Mouse (Mus musculus) midbrain, embryonic 10.5 days (tissue): ENCODE results near the gene Ugt1a7c. TPM values are rescaled to one million over a fixed set of nuclear protein-coding genes. Genes with fewer than 3 reads are reported as not detected.
"Not testable (repeated sequence)": the region's sequence is repeated elsewhere in the genome, so short reads cannot be mapped to it uniquely, and the experiment has no call there.

Experiments used
- DNase-seq: peaks from one replicate; pipeline ENCODE4 v3.0.0-alpha.2; 2017; ENCODE audit warnings: low spot score
- H3K27ac ChIP-seq: fragments of 300-500 bp; sonication (generic); replicated peaks from 2 replicates; pipeline ENCODE4 v1.5.1; 2016; ENCODE audit warnings: mild to moderate bottlenecking
- H3K27me3 ChIP-seq: fragments of 300-500 bp; sonication (generic); 2 replicates; pipeline ENCODE4 v1.6.1; 2016; ENCODE audit warnings: low read depth, mild to moderate bottlenecking; ENCODE audit not compliant: poor library complexity, severe bottlenecking
- H3K36me3 ChIP-seq: fragments of 300-500 bp; sonication (generic); 2 replicates; pipeline ENCODE4 v1.6.1; 2016; ENCODE audit warnings: mild to moderate bottlenecking, moderate library complexity
- H3K4me1 ChIP-seq: fragments of 300-500 bp; sonication (generic); 2 replicates; pipeline ENCODE4 v1.6.1; 2016
- H3K4me3 ChIP-seq: fragments of 300-500 bp; sonication (generic); 2 replicates; pipeline ENCODE4 v1.5.1; 2016; ENCODE audit warnings: mild to moderate bottlenecking, moderate library complexity
- H3K9me3 ChIP-seq: fragments of 300-500 bp; sonication (generic); replicated peaks from 2 replicates; pipeline ENCODE4 v1.6.1; 2016; ENCODE audit warnings: mild to moderate bottlenecking
- WGBS: fragments of 180-500 bp; shearing (Covaris S2); methylation state at CpG from one replicate; pipeline ENCODE4 v1.1.7; 2016; 5-methylcytosine and 5-hydroxymethylcytosine counted together
- polyA plus RNA-seq: library from polyadenylated mRNA; unstranded; fragments of >200 nt; fragmentation: Nextera tagmentation; extraction: Ambion mirVana; gene quantifications from 2 replicates; pipeline ENCODE4 v1.2.1, GENCODE M21; 2016

Gene Ugt1a7c
- polyA plus RNA-seq, 1 experiment from 2014 or later = 0.56 TPM

GRCm38 (mm10) chr1:88223591-88223990 lies 128.7 kb downstream of the Ugt1a7c start:
- DNase-seq = peak; percentile 17
- H3K36me3 ChIP-seq = no peaks in the 10 kb centered on the region
- H3K9me3 ChIP-seq = peaks cover 34% of the 10 kb centered on the region
- H3K27me3 ChIP-seq = no peaks in the 10 kb centered on the region
- WGBS = 62% methylated on average over 1 of the region's 1 CpGs
- H3K4me3 ChIP-seq = no peak overlapping the region
- H3K4me1 ChIP-seq = no peaks in the 10 kb centered on the region
- H3K27ac ChIP-seq = no peak overlapping the region

DNA sequence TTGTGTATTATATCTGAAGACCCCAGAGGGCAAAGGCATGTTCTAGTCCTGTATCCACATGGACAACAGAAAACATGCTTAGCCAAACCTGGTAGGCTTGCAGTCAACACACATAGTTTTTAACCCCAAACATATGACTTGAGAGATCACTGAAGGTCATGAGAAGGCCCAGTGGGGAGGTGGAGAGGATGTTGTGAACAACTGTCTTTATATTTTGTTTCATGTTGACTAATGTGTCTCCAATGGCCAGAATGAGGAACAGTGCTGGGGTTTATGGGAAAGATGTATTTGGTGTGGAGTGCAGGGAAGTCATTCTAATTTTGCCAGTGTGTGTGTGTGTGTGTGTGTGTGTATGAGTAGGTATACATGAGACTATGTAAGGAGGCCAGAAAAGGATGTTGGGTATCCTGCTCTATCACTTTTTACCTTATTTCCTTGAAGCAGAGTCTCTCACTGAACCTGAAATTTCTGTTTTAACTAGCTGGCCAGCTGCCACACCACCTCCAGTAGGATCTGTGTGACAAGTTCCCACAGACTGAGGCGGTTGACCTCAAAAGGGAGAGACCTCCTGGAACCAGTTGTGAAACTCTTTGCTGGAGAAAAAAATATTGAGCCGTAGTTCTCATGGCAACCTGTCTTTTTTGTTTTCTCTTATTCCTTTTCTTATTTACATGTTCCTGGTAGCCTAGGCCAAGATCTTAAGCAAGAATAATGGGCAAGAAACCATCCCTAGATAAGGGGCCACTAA lies 129.3 kb downstream of the Ugt1a7c start:
- no peaks in the 10 kb centered on the region for H3K4me1 ChIP-seq
- peak; percentile 16 for DNase-seq

DNA sequence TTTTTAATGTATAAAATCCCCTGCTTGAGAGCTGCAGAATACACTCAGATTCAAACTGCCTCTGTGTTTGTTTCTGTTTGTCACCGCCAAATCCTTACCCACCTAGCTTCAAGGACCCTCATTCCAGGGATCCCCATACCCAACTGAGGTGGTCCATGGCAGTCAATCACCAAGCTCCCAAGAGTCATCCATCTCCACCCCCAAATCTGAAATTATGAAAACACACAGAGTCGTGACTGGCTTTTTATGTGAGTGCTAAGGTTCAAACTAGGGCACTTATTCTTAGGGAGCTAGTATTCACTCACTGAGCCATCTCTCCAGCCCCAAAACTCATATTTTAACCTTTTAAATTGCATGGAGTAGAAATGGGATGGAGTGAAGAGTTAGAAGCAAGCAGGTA lies 130.4 kb downstream of the Ugt1a7c start:
- H3K36me3 ChIP-seq, H3K27me3 ChIP-seq, H3K27ac ChIP-seq, H3K4me3 ChIP-seq, H3K4me1 ChIP-seq: not testable (repeated sequence)
- peak; percentile 11 for DNase-seq
- 44% methylated on average over 2 of the region's 2 CpGs for WGBS
- H3K9me3 ChIP-seq = peaks cover 51% of the 10 kb centered on the region

More for the DNA sequence above, 129.3 kb downstream of the Ugt1a7c start:
- H3K36me3 ChIP-seq = no peaks in the 10 kb centered on the region
- H3K4me3 ChIP-seq = no peak overlapping the region
- H3K27ac ChIP-seq = no peak overlapping the region
- peaks cover 40% of the 10 kb centered on the region for H3K9me3 ChIP-seq
- H3K27me3 ChIP-seq = no peaks in the 10 kb centered on the region
- 68% methylated on average over 2 of the region's 2 CpGs for WGBS

- no peaks in the 10 kb centered on the region for H3K27me3 ChIP-seq
- peak; percentile 11 for DNase-seq
- H3K36me3 ChIP-seq = no peaks in the 10 kb centered on the region
- H3K4me3 ChIP-seq = no peak overlapping the region
- H3K4me1 ChIP-seq = no peaks in the 10 kb centered on the region
- H3K27ac ChIP-seq = no peak overlapping the region
- peaks cover 56% of the 10 kb centered on the region for H3K9me3 ChIP-seq
Observed at GRCm38 (mm10) chr1:88225741-88226140, 130.9 kb downstream of the Ugt1a7c start.

DNA sequence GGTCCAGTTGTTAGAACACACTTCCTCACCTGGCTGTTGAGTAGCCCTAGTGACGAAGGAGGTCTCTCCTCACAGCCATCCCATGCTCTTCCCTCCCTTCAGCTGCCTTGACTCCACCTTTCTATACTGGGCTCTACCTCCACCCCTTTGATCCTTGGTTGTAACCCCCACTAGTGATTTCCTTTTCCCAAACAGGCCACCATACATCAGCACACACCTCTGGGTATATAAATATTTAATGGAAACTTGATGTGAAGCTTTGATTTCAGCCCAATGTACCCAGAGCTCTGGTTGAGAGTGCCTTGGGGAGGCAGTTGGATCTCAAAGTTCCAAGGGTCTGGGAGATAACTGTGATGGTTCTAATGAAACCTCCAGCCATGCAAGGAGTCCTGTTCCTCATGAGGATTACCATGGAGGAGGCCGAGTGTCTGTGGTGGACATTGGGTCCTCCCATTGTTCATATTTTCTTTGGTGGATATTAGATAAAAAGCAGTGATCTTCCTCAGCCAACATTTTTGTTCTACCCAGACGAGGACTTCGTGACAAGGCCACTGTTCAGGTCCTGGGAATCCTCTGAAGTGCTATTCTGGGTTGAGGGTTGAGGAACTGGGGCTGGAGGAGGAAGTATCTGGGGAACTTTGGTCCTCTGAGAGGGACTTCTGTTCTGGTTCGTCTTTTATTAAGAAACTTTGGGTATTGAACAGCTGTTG lies 132.0 kb downstream of the Ugt1a7c start, which contains the start of gene Mroh2a:
Gene Mroh2a (plus strand): TSS at position 317 of the 710 bp plus-strand sequence.
- Histone ChIP-seq H3K27me3 (no peaks in the 10 kb centered on the region), H3K27ac (no peak within 1 kb of the TSS), H3K4me1 (no peaks in the 10 kb centered on the region), H3K36me3 (no peaks in the 10 kb centered on the region), H3K4me3 (no peak within 1 kb of the TSS), H3K9me3 (peaks cover 67% of the 10 kb centered on the region)
- peak; percentile 13 for DNase-seq
- 58% methylated on average over 5 of the region's 5 CpGs for WGBS

DNA sequence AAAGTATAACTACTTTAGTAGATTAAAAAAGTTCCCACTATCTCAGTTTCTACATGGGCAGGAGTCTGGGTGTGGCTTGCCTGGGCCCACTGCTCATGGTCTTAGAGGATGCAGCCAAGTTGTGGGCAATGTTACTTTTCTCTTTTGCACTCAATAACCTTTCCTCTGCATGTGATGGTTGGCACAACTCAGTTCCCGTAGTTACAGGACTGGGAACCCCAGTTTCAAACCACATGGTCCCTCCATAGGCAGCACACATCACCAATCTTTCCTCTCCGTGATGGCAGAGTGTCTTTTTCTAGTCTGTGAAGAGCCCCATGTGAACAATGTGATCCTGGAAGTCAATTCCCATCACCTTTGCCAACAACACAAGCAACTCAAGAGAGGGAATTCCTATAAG lies 132.6 kb downstream of the Ugt1a7c start:
- Histone ChIP-seq H3K27me3 (no peaks in the 10 kb centered on the region), H3K4me3 (no peak overlapping the region), H3K4me1 (no peaks in the 10 kb centered on the region), H3K36me3 (no peaks in the 10 kb centered on the region), H3K27ac (no peak overlapping the region), H3K9me3 (peaks cover 73% of the 10 kb centered on the region)
- 60% methylated on average over 2 of the region's 2 CpGs for WGBS
- peak; percentile 16 for DNase-seq

DNA sequence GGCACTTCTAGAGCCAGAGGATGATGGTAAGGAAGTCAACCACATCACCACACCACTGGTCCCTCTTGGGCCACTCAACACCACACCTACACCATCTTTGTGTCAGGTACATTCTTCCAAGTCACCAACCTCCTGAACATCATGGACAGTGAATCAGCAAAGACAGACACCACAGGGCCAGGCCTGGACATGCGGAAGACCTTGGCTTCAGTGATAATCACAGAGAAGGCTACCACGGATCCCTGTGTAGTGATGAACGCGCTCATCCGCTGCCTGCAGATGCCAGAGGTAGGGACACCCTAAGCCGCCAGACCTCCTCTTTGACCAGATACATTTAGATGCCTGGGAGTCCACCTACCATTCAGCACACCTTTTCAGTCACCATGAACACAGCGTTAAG lies 133.3 kb downstream of the Ugt1a7c start:
- H3K27ac ChIP-seq = no peak overlapping the region
- no peaks in the 10 kb centered on the region for H3K4me1 ChIP-seq
- WGBS = 71% methylated on average over 7 of the region's 7 CpGs
- H3K9me3 ChIP-seq = peaks cover 80% of the 10 kb centered on the region
- no peak overlapping the region for H3K4me3 ChIP-seq
- no peaks in the 10 kb centered on the region for H3K27me3 ChIP-seq
- H3K36me3 ChIP-seq = no peaks in the 10 kb centered on the region
- DNase-seq = peak; percentile 24

DNA sequence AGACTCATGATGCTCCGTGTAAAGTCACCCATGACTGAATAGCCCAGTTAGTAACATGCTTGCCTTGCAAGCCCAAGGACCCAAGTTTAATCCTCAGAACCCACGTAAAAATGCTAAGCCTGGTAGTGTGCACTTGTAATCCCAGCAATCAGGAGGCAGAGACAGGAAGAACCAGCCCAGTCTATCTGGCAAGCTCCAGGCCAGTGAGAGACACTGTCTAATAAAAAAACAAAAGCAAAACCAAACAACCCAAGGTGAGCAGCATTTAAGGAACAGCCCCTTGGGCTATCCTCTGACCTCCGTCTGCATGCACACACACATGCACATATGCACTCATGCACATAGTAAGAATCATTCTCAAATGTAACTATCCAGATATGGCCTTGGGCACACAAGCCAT lies 134.7 kb downstream of the Ugt1a7c start:
- DNase-seq = no peak
- H3K36me3 ChIP-seq = no peaks in the 10 kb centered on the region
- H3K27me3 ChIP-seq = no peaks in the 10 kb centered on the region
- 79% methylated on average over 3 of the region's 3 CpGs for WGBS
- no peaks in the 10 kb centered on the region for H3K4me1 ChIP-seq
- no peak overlapping the region for H3K4me3 ChIP-seq
- no peak overlapping the region for H3K27ac ChIP-seq
- peaks cover 94% of the 10 kb centered on the region for H3K9me3 ChIP-seq

DNA sequence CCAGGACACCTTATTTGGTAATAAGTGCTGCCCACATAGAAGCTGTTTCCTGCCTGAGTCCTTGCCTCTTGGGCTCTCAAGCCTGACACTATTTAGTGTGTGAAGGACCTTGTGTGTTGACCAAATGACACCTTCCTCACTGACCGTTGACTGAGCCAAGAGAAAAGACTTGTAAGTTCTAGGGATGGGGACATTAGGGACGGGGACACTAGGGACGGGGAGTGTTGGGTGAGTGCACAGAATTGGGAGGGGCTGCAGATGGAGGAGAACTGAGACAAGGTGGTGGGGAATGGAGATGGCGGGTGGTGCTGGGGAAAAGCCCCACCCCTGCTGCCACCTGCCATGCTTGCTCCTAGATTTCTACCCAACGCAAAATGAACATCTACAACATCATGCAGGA lies 135.1 kb downstream of the Ugt1a7c start:
- Histone ChIP-seq H3K36me3 (no peaks in the 10 kb centered on the region), H3K4me3 (no peak overlapping the region), H3K4me1 (no peaks in the 10 kb centered on the region), H3K9me3 (peaks cover 98% of the 10 kb centered on the region), H3K27me3 (no peaks in the 10 kb centered on the region), H3K27ac (no peak overlapping the region)
- DNase-seq = no peak
- WGBS = 87% methylated on average over 5 of the region's 5 CpGs

GRCm38 (mm10) chr1:88230421-88230820 lies 135.6 kb downstream of the Ugt1a7c start:
- H3K4me3 ChIP-seq = no peak overlapping the region
- no peaks in the 10 kb centered on the region for H3K36me3 ChIP-seq
- 73% methylated on average over 7 of the region's 7 CpGs for WGBS
- no peaks in the 10 kb centered on the region for H3K27me3 ChIP-seq
- H3K9me3 ChIP-seq = peaks cover 100% of the 10 kb centered on the region
- H3K4me1 ChIP-seq = no peaks in the 10 kb centered on the region
- no peak for DNase-seq
- H3K27ac ChIP-seq = no peak overlapping the region

- no peak overlapping the region for H3K27ac ChIP-seq
- no peak for DNase-seq
- H3K4me3 ChIP-seq = no peak overlapping the region
- WGBS = 77% methylated on average over 6 of the region's 6 CpGs
- H3K4me1 ChIP-seq = no peaks in the 10 kb centered on the region
- no peaks in the 10 kb centered on the region for H3K36me3 ChIP-seq
- peaks cover 100% of the 10 kb centered on the region for H3K9me3 ChIP-seq
- H3K27me3 ChIP-seq = no peaks in the 10 kb centered on the region
Observed at GRCm38 (mm10) chr1:88230981-88231802, 136.3 kb downstream of the Ugt1a7c start.

- DNase-seq = no peak
- no peaks in the 10 kb centered on the region for H3K36me3 ChIP-seq
- H3K27ac ChIP-seq = no peak overlapping the region
- WGBS = 72% methylated on average over 7 of the region's 7 CpGs
- peaks cover 98% of the 10 kb centered on the region for H3K9me3 ChIP-seq
- no peaks in the 10 kb centered on the region for H3K4me1 ChIP-seq
- H3K4me3 ChIP-seq = no peak overlapping the region
- H3K27me3 ChIP-seq = no peaks in the 10 kb centered on the region
Observed at GRCm38 (mm10) chr1:88231803-88232499, 137.1 kb downstream of the Ugt1a7c start.
